Mouse (Mus musculus): ENCODE measurements at regions not wholly inside any gene's neighbourhood (a gene's known extent, or its start where the extent isn't known, plus 50 kb on each side); places are given as distances from the start of the nearest gene placed in this dataset.

DNA sequence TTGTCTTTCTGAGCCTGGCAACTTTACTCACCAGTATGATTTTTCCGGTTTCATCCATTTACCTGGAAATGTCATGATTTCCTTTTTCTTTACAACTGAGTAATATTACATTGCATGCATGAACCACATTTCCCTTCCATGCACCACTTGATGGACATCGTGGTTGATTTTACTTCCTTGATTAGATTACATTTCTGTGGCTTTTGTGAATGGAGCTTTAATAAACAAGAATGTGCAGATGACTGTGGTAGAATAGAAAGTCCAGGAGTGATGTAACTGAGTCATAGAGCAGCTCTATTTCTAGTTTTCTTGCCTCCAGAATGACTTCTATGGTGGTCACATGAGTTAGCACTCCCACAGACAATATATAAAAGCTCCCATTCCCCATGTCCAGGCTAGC is 75.2 kb downstream of the Chst2 start:
- no peak for DNase-seq

- peak; percentile 49 for DNase-seq
These were observed 76.4 kb downstream of the Chst2 start for GRCm38 (mm10) chr9:95330097-95330496.

DNA sequence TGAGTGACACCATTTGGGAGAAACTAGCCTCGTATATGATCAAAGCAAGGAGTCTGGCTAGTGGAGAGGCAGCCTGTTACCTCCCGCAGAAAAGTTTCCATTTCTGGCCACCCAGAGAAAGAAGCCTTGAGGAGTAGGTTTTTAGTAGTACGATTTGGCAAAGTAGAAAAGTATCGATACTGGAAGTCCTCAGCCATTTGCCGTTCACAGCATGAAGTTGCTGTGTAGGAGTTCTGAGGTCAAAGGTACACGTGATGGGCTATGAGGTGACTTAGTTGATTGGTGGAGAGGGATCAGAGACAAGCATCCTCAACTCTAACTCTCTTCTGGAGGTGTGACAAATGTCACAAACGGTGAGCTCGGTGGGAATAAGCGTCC is 77.5 kb downstream of the Chst2 start:
- no peak for DNase-seq

DNA sequence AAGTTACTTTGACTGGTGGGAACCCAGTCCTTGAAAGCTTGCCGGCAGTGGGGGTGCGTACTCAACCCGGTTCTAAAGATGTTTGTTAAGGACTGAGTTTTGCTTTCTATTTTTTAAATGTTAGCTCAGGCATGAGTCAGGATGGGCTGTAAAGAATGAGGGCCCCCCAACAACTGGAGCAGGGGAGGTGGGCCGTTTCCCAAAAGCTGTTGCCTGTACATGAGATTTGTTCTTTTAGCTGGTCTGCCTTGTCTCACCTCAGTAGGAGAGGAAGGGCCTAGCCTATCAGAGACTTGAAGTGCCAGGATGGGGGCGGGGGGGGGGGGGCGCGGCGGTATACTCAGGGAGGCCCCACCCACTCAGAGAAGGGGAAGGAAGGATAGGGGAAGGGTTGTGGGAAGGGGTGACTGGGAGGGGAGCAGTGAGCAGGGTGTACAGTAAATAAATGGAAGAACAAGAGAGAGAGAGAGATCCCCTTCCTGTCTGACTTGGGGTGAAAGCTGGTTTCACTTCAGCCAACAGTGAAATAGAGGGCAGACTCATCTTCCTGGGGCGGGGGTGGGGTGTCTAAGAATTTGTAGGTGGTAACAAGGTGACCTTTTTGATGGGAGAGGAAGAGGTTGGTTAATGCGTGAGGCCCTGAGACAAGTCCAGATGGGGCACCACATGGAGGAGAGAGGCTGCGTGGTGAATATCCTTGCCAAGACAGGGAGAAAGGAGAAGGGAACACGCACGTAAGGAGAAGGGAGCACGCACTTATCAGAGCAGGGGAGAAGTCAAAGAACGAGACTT is 78.1 kb downstream of the Chst2 start:
- DNase-seq, result no peak

DNA sequence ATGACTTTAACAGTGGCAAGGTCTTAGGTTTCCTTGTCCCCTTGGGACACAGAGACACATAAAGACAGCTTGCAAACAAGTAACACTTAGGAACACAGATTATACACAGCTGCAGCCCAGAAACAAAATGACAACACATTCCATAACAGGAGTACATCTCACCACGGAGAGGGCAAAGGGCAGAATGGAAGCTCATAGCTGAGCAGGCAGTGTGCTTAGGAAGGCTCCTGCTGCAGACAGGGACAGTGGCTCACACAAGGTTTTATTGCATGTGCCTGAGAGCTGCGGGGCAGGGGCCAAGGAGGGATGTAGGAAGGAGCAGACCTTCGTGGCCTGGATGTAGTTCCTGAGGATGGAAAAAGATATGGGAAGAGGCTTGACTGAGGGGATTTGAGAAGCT is 78.8 kb downstream of the Chst2 start:
- DNase-seq, result no peak

DNA sequence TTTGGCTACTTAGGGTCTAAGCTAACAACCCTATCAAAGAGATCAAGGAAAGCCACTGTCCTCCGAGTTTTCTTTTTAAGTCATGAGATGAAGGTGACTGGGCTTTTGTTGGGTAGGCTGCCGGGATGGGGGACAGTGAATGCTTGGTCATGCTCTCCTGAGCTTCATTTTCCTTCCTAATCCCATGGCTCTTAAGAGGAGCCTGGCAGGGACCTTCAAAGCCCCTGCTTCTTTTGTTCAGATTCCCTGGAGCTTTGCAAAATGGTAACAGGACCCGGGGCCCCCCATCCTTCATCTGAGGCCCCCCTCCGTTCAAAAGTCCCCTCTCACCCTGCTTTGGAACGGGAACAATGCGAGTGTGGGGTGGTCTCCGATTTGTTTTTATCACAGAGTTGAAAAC is 82.9 kb downstream of the Chst2 start:
- no peak for DNase-seq

DNA sequence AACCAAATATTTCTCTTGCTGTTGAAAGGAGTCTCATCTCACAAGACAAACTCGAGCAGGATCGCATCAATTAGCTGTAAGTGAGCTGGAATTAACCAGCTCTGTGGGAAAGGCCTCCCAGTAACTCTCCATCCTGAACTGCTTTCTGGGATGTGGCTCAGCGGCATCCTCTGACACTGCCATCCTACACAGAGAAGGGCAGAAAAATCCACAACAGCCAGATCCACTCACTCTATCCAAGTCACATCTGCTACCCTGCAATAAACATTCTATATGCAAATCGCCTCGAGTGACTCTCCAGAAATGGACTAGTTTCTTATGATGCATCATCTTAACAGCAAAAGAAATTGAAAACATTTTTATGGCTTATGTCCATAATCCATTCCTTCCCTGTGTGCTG is 83.6 kb downstream of the Chst2 start:
- DNase-seq, result no peak

DNA sequence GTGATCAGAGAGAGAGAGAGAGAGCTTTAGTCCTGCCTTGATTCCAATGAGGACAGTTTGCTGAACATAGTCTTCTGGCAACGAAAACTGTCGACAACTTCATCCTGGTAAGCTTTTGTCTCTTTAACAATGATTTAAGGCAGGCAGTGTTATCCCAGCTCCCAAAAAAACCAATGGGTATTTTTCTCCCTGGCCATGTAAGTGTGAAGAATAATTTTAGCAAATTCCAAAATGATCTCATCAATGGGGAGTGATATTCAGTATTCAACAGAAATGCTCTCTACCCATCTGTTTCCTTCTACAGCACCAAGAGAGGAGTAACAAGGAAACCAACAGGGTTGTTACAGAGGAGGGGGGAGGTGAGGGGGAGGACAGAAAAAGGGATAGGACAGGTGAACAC is 84.5 kb downstream of the Chst2 start:
- no peak for DNase-seq

- no peak for DNase-seq
These were observed 87.6 kb downstream of the Chst2 start for GRCm38 (mm10) chr9:95318926-95319325.

GRCm38 (mm10) chr9:95316726-95317125 is 89.8 kb downstream of the Chst2 start:
- DNase-seq, result peak; percentile 34

- DNase-seq, result peak; percentile 46
These were observed 91.4 kb downstream of the Chst2 start for GRCm38 (mm10) chr9:95315080-95315479.

- DNase-seq, result no peak
These were observed 94.9 kb downstream of the Chst2 start for GRCm38 (mm10) chr9:95311671-95312070.

GRCm38 (mm10) chr9:95289008-95289407 is 117.5 kb downstream of the Chst2 start:
- DNase-seq, result no peak

DNA sequence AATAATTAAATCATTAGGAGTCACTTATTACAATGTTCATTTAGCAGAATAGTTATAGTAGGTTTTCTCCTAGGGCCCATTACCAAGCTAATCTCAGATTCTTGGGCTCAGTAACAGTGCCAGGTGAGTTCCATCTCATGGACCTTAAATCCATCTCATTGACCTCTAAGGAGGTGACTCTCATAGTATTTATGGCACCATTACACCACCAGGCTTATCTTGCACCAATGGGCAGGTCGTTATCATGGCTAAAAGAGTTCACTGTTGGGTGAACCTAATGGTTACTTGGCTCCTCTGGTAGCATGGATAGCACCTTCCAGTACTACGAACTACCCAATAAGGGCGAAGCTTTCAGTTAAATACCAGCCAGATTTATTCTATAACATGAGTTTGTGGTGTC is 123.5 kb downstream of the Chst2 start:
- DNase-seq, result no peak

DNA sequence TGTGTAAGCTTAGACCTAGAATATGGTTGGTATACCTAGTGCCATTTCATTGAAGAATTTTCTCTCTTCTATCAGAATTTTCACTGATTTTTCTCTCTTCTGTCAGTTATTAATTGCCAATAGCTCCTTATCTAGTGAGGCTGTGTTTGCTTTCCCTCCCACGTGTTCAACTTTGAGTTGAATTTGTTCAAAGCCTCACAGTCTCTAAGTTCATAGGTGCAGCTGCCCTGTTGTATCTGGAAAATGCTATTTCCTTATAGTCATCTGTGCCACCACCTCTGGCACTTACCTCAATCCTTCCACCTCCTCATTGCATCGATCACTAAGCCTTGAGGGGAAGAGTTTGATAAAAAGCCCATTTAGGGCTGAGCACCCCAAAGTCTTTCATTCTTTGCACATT is 124.0 kb downstream of the Chst2 start:
- DNase-seq, result no peak

All from heart, adult 11 months (tissue).